9 mouse cellular contexts compared by ENCODE assay signal in the genomic region with DNA sequence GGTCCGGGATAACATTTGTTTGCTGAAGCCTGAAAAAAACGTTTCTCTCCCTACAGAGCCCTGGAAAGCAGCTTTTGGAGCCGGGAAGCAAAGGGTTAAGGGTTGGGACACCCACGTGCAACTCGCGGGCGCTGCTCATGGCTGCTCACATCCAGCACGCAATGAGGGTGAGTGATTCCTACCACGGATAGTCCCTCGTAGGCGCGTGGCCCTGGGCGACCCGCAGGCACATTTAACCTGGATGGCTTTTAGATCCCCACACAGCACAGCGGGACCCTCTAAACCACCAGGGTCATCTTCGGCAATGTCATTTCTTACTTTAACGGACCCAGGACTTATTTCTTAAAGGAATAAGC. TPM values are rescaled to one million over a fixed set of nuclear protein-coding genes. Genes with fewer than 3 reads are reported as not detected.
DNase-seq lines count a peak whose midpoint lies in the region; ATAC-seq and TF ChIP-seq lines count a peak whose summit lies in the region.
"Had no signal": no experiment of that assay in that cellular context is flagged by ENCODE, and none has a peak within 500 bp of the region (broad histone marks: within the 10 kb centered on the region; RNA-seq: fewer than 3 reads in every experiment).

No protein-coding gene starts in this region.

- peak overlapping the region; percentile 36 for H3K4me3 ChIP-seq in kidney, postnatal 0 days (replicated peaks; ENCODE audit: low read depth, low read length)
- peak overlapping the region; percentile 34 to 49 for H3K4me3 ChIP-seq in heart, embryonic 14.5 days (ENCODE audit: control insufficient read depth in 1 of 2, insufficient read depth in 1 of 2, low read depth in 1 of 2, low read length in 2 of 2)
- H3K4me3 ChIP-seq in midbrain, embryonic 16.5 days (ENCODE audit: low read depth, low read length), result peak overlapping the region; percentile 69

- DNase-seq in kidney, postnatal 0 days (ENCODE audit: low spot score), result no peak
- DNase-seq in kidney, adult 18-20 months, result no peak
- DNase-seq in cerebellum, postnatal 14 days, result peak; percentile 83 to 85
- DNase-seq in left cerebral cortex, adult 18-20 months (ENCODE audit: low spot score in 2 of 2), result peak; percentile 77 to 79
- DNase-seq in spleen, postnatal 10 days (ENCODE audit: low spot score in 2 of 2), result no peak
- no peak for DNase-seq in thymus, postnatal 10 days (ENCODE audit: low spot score in 2 of 2)

- peaks cover 3% of the 10 kb centered on the region; the same call in 1 of the 2 replicates for H3K4me1 ChIP-seq in kidney, postnatal 0 days (replicated peaks; ENCODE audit: insufficient read depth, low read length)
- H3K4me1 ChIP-seq in heart, embryonic 14.5 days (ENCODE audit: control insufficient read depth in 2 of 2, insufficient read depth in 2 of 2, low read length in 2 of 2), result 0 out of 4 replicates have a peak, but pooled peaks cover 0 to 6% of the 10 kb centered on the region in 2 experiments
- H3K4me1 ChIP-seq in midbrain, embryonic 16.5 days (ENCODE audit: control insufficient read depth, insufficient read depth, low read length), result 0 out of 2 replicates have a peak, but pooled peaks cover 4% of the 10 kb centered on the region

- no peaks in the 10 kb centered on the region for H3K36me3 ChIP-seq in kidney, postnatal 0 days (ENCODE audit: insufficient read depth, low read length)
- no peaks in the 10 kb centered on the region for H3K36me3 ChIP-seq in heart, embryonic 14.5 days (ENCODE audit: control insufficient read depth, insufficient read depth, low read length)
- no peaks in the 10 kb centered on the region for H3K36me3 ChIP-seq in midbrain, embryonic 16.5 days (ENCODE audit: control insufficient read depth, insufficient read depth, low read length)

- H3K9me3 ChIP-seq in kidney, postnatal 0 days (replicated peaks; ENCODE audit: low read length), result no peaks in the 10 kb centered on the region
- no peaks in the 10 kb centered on the region for H3K9me3 ChIP-seq in heart, embryonic 14.5 days (ENCODE audit: control insufficient read depth, low read length)
- no peaks in the 10 kb centered on the region for H3K9me3 ChIP-seq in midbrain, embryonic 16.5 days (replicated peaks; ENCODE audit: control insufficient read depth, low read length, poor library complexity, severe bottlenecking)

- TF ChIP-seq CTCF in kidney, postnatal 0 days (IDR thresholded peaks at IDR 0.05; ENCODE audit: low read depth), result no peak

- H3K27ac ChIP-seq in kidney, postnatal 0 days, result no peak overlapping the region
- no peak overlapping the region for H3K27ac ChIP-seq in heart, embryonic 14.5 days (replicated peaks in 1 of 2; ENCODE audit: control insufficient read depth in 1 of 2, insufficient read depth in 1 of 2, low read depth in 2 of 2, low read length in 2 of 2)
- peak overlapping the region; percentile 83 for H3K27ac ChIP-seq in midbrain, embryonic 16.5 days (ENCODE audit: low read length)

- peak overlapping the region; percentile 71 for H3K4me2 ChIP-seq in kidney, postnatal 0 days (ENCODE audit: low read length)
- H3K4me2 ChIP-seq in heart, embryonic 14.5 days (ENCODE audit: low read length), result peak overlapping the region; percentile 87
- H3K4me2 ChIP-seq in midbrain, embryonic 16.5 days (ENCODE audit: low read length), result peak overlapping the region; percentile 77

- H3K9ac ChIP-seq in kidney, postnatal 0 days (ENCODE audit: low read depth, low read length), result no peak overlapping the region
- peak overlapping the region; percentile 57 for H3K9ac ChIP-seq in heart, embryonic 14.5 days (ENCODE audit: low read length)
- peak overlapping the region; percentile 82 for H3K9ac ChIP-seq in midbrain, embryonic 16.5 days (ENCODE audit: low read depth, low read length)

- WGBS in kidney, postnatal 0 days, result 3% methylated on average over 17 of the region's 17 CpGs
- WGBS in heart, embryonic 14.5 days, result 2% methylated on average over 17 of the region's 17 CpGs
- 1% methylated on average over 17 of the region's 17 CpGs for WGBS in midbrain, embryonic 16.5 days

- peaks cover 46% of the 10 kb centered on the region for H3K27me3 ChIP-seq in kidney, postnatal 0 days (ENCODE audit: insufficient read depth, low read length)
- peaks cover 54% of the 10 kb centered on the region for H3K27me3 ChIP-seq in heart, embryonic 14.5 days (ENCODE audit: control insufficient read depth, insufficient read depth, low read length)
- H3K27me3 ChIP-seq in midbrain, embryonic 16.5 days (ENCODE audit: control insufficient read depth, insufficient read depth, low read depth, low read length), result peaks cover 23% of the 10 kb centered on the region

- ATAC-seq in kidney, postnatal 0 days (replicated peaks; ENCODE audit: low FRiP score, low read depth), result no peak
- no peak for ATAC-seq in heart, embryonic 14.5 days (ENCODE audit: insufficient number of reproducible peaks, insufficient read depth, low FRiP score, low read depth)
- ATAC-seq in midbrain, embryonic 16.5 days, result peak; percentile 87
- ATAC-seq: Patski had no signal

RNA-seq across cellular contexts. Expression of a gene that starts 0.3 kb away (rescaled TPM):
- 0.05 TPM in 1 of 2 replicates, not detected in the other for polyA plus RNA-seq in kidney, postnatal 0 days (2015; fragmentation: Nextera tagmentation; extraction: Ambion mirVana)
- 0.05 and 0.14 TPM in 2 replicates for polyA plus RNA-seq in heart, embryonic 14.5 days (2014; fragmentation: Nextera tagmentation; extraction: Ambion mirVana)
- total RNA-seq in left cerebral cortex, adult 18-20 months (2021), result 10 to 100 TPM; 45.8 to 52.1 TPM
- 10.8 and 12.6 TPM in 2 replicates for polyA plus RNA-seq in midbrain, embryonic 16.5 days (2015; fragmentation: Nextera tagmentation; extraction: Ambion mirVana)
- polyA plus RNA-seq: Patski had no signal

RNA-seq across cellular contexts. Expression of a gene that starts 30.9 kb away (rescaled TPM):
- polyA plus RNA-seq in kidney, postnatal 0 days (2015; fragmentation: Nextera tagmentation; extraction: Ambion mirVana), result 125 and 129 TPM in 2 replicates
- 265 and 313 TPM in 2 replicates for polyA plus RNA-seq in heart, embryonic 14.5 days (2014; fragmentation: Nextera tagmentation; extraction: Ambion mirVana)
- 100 to 1,000 TPM; 132 to 142 TPM for total RNA-seq in left cerebral cortex, adult 18-20 months (2021)
- polyA plus RNA-seq in midbrain, embryonic 16.5 days (2015; fragmentation: Nextera tagmentation; extraction: Ambion mirVana), result 106 and 113 TPM in 2 replicates

Comparison
In these comparisons a context has a peak if more than half of its experiments do, and no peak if none do; other contexts are left out.
1. DNase-seq: peak in cerebellum, postnatal 14 days (2 of 2) and left cerebral cortex, adult 18-20 months (2 of 2); none in kidney, postnatal 0 days (single experiment), kidney, adult 18-20 months (single experiment), spleen, postnatal 10 days (0 of 2) and thymus, postnatal 10 days (0 of 2).
2. RNA of a gene that starts 0.3 kb away (polyA plus RNA-seq): 10.8 to 12.6 TPM in midbrain, embryonic 16.5 days; 0.05 to 0.14 TPM in heart, embryonic 14.5 days and 0.05 TPM in kidney, postnatal 0 days; every median in the first group is over 10 times any median in the second.
3. Peak in every context shown above with its lines, with median percentiles within 50 percentile points of each other: H3K4me2 ChIP-seq and H3K4me3 ChIP-seq.